Mouse (Mus musculus): ENCODE results near the gene Gdpd4. TPM values are rescaled to one million over a fixed set of nuclear protein-coding genes. Genes with fewer than 3 reads are reported as not detected.

Gdpd4 gene
- not detected in 2 replicates for polyA plus RNA-seq (2012; rRNA removed)

DNA sequence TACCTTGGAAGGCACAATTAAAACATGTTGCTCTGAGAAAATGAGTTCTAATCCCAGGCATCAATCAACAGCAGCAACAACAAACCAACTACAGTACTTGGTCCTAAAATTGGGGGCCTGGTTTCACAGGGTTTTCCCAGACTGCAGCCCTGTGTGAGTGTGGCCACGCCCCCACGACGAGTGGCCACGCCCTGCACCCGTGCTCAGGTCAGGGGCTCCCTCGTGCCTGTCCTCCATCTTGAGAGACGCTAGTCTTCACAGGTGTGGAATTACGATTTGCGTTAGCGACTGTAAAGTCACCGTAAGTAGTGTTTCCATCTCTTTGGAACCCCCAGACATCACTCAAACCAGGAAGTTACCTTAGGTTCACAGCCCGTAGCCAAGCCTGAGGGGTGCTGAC lies at the start of gene Gdpd4:
TSS of gene Gdpd4 (plus strand) at position 214 of the 400 bp plus-strand sequence.

Other genes with a start within 250 kb of the Gdpd4 start
- 25.8 and 26.1 TPM in 2 replicates for gene Clns1a, start 223.3 kb upstream of the Gdpd4 start, polyA plus RNA-seq (2012; rRNA removed)
- 40.4 and 51.9 TPM in 2 replicates for gene Aqp11, start 181.7 kb upstream of the Gdpd4 start, polyA plus RNA-seq (2012; rRNA removed)
- gene Pak1, start 131.4 kb upstream of the Gdpd4 start, polyA plus RNA-seq (2012; rRNA removed), result 9.6 and 9.8 TPM in 2 replicates
- 15.9 and 19.0 TPM in 2 replicates for gene Myo7a, start 199.6 kb downstream of the Gdpd4 start, polyA plus RNA-seq (2012; rRNA removed)
- gene Omp, start 225.5 kb downstream of the Gdpd4 start, polyA plus RNA-seq (2012; rRNA removed), result 0.20 and 0.21 TPM in 2 replicates

Measured in liver, embryonic 18 days (tissue).